Mouse (Mus musculus): ENCODE measurements around the gene Ntf5. TPM values are rescaled to one million over a fixed set of nuclear protein-coding genes. Genes with fewer than 3 reads are reported as not detected.
A peak's percentile ranks its signal among the peaks of the same experiment; 100 is the strongest.

The Ntf5 gene
- total and polyA plus RNA-seq, 2 experiments from 2014 or later: not detected

- DNase-seq (ENCODE audit: low spot score): no peak
- peak overlapping the region; percentile 63 for H3K9ac ChIP-seq (replicated peaks; ENCODE audit: low read length, poor library complexity, severe bottlenecking)
Observed at GRCm38 (mm10) chr7:45368178-45368577, 45.3 kb upstream of the Ntf5 start.

GRCm38 (mm10) chr7:45369022-45369745 is 44.3 kb upstream of the Ntf5 start:
- no peak for TF ChIP-seq CTCF (IDR thresholded peaks at IDR 0.05)
- Histone ChIP-seq H3K9me3 (ENCODE audit: low read length) (no peaks in the 10 kb centered on the region), H3K36me3 (ENCODE audit: insufficient read depth, low read length) (peaks cover 7% of the 10 kb centered on the region), H3K27ac (ENCODE audit: low read depth, low read length) (no peak overlapping the region), H3K27me3 (ENCODE audit: insufficient read depth, low read length) (no peaks in the 10 kb centered on the region), H3K4me2 (ENCODE audit: low read depth, low read length, poor library complexity, severe bottlenecking) (peak overlapping the region; percentile 92), H3K9ac (replicated peaks; ENCODE audit: low read length, poor library complexity, severe bottlenecking) (peak overlapping the region; percentile 66; the same call in 1 of the 2 replicates), H3K4me1 (ENCODE audit: insufficient read depth, low read length) (peaks cover 22% of the 10 kb centered on the region; the same call in 1 of the 2 replicates), H3K4me3 (ENCODE audit: low read depth, low read length) (peak overlapping the region; percentile 54)
- DNase-seq (ENCODE audit: low spot score) (no peak), ATAC-seq (ENCODE audit: low FRiP score) (no peak)
- WGBS: 77% methylated on average over 16 of the region's 16 CpGs

More at GRCm38 (mm10) chr7:45368178-45368577, 45.3 kb upstream of the Ntf5 start:
- WGBS: 75% methylated on average over 15 of the region's 15 CpGs
- no peaks in the 10 kb centered on the region for H3K9me3 ChIP-seq (ENCODE audit: low read length)
- peaks cover 24% of the 10 kb centered on the region; the same call in 1 of the 2 replicates for H3K4me1 ChIP-seq (ENCODE audit: insufficient read depth, low read length)
- ATAC-seq (ENCODE audit: low FRiP score): no peak
- peak overlapping the region; percentile 80 for H3K4me2 ChIP-seq (ENCODE audit: low read depth, low read length, poor library complexity, severe bottlenecking)
- no peaks in the 10 kb centered on the region for H3K27me3 ChIP-seq (ENCODE audit: insufficient read depth, low read length)
- TF ChIP-seq CTCF (IDR thresholded peaks at IDR 0.05): no peak
- no peak overlapping the region for H3K27ac ChIP-seq (ENCODE audit: low read depth, low read length)
- peaks cover 3% of the 10 kb centered on the region; the same call in 1 of the 2 replicates for H3K36me3 ChIP-seq (ENCODE audit: insufficient read depth, low read length)
- peak overlapping the region; percentile 86 for H3K4me3 ChIP-seq (ENCODE audit: low read depth, low read length)

DNA sequence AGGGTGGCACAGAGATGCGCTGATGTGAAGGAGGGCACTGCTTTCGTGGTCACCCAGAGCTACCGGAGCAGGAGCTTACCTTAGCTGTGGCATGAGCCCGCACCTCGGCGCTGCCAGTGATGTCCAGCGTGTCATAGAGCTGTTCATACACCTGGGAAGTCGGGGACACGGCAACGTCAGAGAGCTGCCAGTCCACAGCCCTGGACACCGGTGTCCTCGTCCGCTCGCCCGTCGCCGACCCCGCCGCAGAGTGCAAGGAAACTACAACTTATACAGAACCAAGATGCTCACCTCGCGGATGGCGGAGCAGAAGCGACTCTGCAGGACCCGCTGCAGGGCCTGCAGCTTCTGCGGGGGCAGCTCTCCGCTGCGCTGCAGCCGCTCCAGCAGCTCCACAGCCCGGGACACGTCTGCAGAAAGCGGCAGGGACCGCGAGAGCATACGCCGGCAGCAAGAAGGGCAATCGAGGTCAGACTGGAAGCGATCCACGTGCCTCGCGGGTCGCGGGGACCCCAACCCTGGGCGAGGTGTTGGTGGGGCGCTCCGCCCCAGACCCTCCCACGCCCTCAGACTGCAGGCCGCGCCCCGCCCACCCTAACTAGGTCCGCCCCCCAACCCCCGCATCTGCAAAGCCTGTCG is 43.5 kb upstream of the Ntf5 start:
- no peak for TF ChIP-seq CTCF (IDR thresholded peaks at IDR 0.05)
- Histone ChIP-seq H3K36me3 (ENCODE audit: insufficient read depth, low read length) (peaks cover 7% of the 10 kb centered on the region), H3K4me1 (ENCODE audit: insufficient read depth, low read length) (peaks cover 22% of the 10 kb centered on the region; the same call in 1 of the 2 replicates), H3K9ac (replicated peaks; ENCODE audit: low read length, poor library complexity, severe bottlenecking) (peak overlapping the region; percentile 66), H3K4me3 (ENCODE audit: low read depth, low read length) (peak overlapping the region; percentile 54), H3K27me3 (ENCODE audit: insufficient read depth, low read length) (no peaks in the 10 kb centered on the region), H3K27ac (ENCODE audit: low read depth, low read length) (peak overlapping the region; percentile 39; the same call in 1 of the 2 replicates), H3K4me2 (ENCODE audit: low read depth, low read length, poor library complexity, severe bottlenecking) (peak overlapping the region; percentile 92), H3K9me3 (ENCODE audit: low read length) (no peaks in the 10 kb centered on the region)
- ATAC-seq (ENCODE audit: low FRiP score) (peak; percentile 1; the same call in 1 of the 2 replicates), DNase-seq (ENCODE audit: low spot score) (peak; percentile 47)
- WGBS: 7% methylated on average over 51 of the region's 52 CpGs

DNA sequence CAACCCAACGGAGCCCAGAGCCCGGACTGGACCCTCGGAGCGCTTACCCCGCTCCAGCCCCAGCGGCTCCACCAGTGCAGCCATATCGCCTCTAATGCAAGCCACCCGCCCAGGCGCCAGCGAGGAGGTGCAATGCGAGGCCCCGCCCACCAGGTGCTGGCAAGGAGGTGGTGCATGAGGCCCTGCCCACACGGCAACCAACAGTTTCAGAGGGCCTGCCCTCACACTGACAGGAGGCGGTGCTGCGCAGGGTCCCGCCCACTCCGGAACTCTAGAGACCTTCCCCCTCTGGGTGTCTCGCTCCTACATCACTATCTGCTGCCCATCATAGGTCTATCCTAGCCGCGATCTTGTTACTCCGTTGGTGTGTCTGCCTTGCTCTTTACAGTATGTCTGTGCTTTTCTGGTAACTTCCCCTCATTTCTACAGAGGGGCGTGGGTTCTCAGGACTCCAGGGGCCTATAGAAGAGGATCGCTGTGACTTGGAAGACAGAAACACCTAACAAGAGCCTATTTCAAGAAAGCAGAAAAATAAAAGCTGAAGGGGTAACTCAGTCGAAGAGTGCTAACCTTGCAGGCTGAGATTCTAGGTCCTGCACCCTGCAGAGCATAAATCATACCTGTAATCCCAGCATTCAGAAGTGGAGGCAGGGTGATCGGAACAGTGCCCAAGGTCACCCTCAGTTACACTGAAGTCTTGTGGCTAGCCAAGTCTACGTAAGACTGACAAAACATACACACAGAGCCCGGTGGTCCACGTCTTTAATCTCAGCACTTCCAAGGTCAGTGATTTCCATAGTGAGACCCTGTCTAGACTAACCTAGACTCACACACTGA is 42.8 kb upstream of the Ntf5 start, which contains the start of gene Lin7b:
TSS of gene Lin7b (minus strand) at position 109 of the 837 bp plus-strand sequence.
- Histone ChIP-seq H3K36me3 (ENCODE audit: insufficient read depth, low read length) (peaks cover 10% of the 10 kb centered on the region), H3K4me1 (ENCODE audit: insufficient read depth, low read length) (peaks cover 15% of the 10 kb centered on the region; the same call in 1 of the 2 replicates), H3K4me2 (ENCODE audit: low read depth, low read length, poor library complexity, severe bottlenecking) (peak within 1 kb of the TSS; percentile 92), H3K4me3 (ENCODE audit: low read depth, low read length) (peak within 1 kb of the TSS; percentile 54), H3K27me3 (ENCODE audit: insufficient read depth, low read length) (no peaks in the 10 kb centered on the region), H3K9me3 (ENCODE audit: low read length) (no peaks in the 10 kb centered on the region), H3K27ac (ENCODE audit: low read depth, low read length) (peak within 1 kb of the TSS; percentile 39; the same call in 1 of the 2 replicates), H3K9ac (replicated peaks; ENCODE audit: low read length, poor library complexity, severe bottlenecking) (peak within 1 kb of the TSS; percentile 66)
- 12% methylated on average over 25 of the region's 28 CpGs for WGBS
- peak; percentile 85 for DNase-seq (ENCODE audit: low spot score)
- peak; percentile 35 for ATAC-seq (ENCODE audit: low FRiP score)
- TF ChIP-seq CTCF (IDR thresholded peaks at IDR 0.05): peak; percentile 40

DNA sequence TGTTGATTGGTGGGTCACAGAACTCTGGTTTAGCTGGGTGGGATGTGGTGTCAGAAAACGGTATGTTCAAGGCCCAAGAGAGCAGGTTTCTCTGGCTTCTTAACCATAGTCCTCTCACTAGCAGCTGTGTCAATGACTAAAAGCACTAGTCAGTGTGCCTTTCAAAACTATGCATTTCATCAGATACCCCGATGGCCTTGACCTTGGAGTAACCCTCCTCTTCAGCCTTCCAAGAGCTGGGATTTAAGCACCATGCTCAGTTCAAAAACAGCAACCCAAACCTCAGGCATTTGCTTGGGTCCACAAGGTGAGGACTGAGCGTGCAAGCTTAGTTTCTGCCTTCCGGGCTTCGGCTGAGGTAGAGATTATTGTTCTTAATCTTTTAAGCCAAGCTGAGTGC is 41.1 kb upstream of the Ntf5 start:
- Histone ChIP-seq H3K9me3 (ENCODE audit: low read length) (no peaks in the 10 kb centered on the region), H3K27me3 (ENCODE audit: insufficient read depth, low read length) (no peaks in the 10 kb centered on the region), H3K36me3 (ENCODE audit: insufficient read depth, low read length) (peaks cover 26% of the 10 kb centered on the region), H3K9ac (replicated peaks; ENCODE audit: low read length, poor library complexity, severe bottlenecking) (no peak overlapping the region), H3K27ac (ENCODE audit: low read depth, low read length) (no peak overlapping the region), H3K4me3 (ENCODE audit: low read depth, low read length) (no peak overlapping the region), H3K4me2 (ENCODE audit: low read depth, low read length, poor library complexity, severe bottlenecking) (no peak overlapping the region), H3K4me1 (ENCODE audit: insufficient read depth, low read length) (peaks cover 15% of the 10 kb centered on the region; the same call in 1 of the 2 replicates)
- DNase-seq (ENCODE audit: low spot score) (no peak), ATAC-seq (ENCODE audit: low FRiP score) (no peak)
- no peak for TF ChIP-seq CTCF (IDR thresholded peaks at IDR 0.05)
- WGBS: 82% methylated on average over 5 of the region's 5 CpGs

All from midbrain, postnatal 0 days (tissue).